Mouse (Mus musculus) heart, postnatal 25 days (tissue): Measurements from ENCODE around the gene Trappc2. TPM values are rescaled to one million over a fixed set of nuclear protein-coding genes. Genes with fewer than 3 reads are reported as not detected.

ENCODE experiments used
- DNase-seq: peaks from one replicate; pipeline ENCODE4 v3.0.0; 2022; ENCODE audit warnings: low spot score
- intact Hi-C: fragments of 180-260 bp; cut with DNase I; formaldehyde crosslinking; loops from one replicate; pipeline ENCODE4 v1.15.1; 2025
- total RNA-seq, 2 experiments: library from RNA; stranded (reverse); gene quantifications; 2 replicates each; pipeline ENCODE4 v1.2.3; 2021

Gene Trappc2
- 10 to 100 TPM; 14.7 to 16.7 TPM for total RNA-seq

DNA sequence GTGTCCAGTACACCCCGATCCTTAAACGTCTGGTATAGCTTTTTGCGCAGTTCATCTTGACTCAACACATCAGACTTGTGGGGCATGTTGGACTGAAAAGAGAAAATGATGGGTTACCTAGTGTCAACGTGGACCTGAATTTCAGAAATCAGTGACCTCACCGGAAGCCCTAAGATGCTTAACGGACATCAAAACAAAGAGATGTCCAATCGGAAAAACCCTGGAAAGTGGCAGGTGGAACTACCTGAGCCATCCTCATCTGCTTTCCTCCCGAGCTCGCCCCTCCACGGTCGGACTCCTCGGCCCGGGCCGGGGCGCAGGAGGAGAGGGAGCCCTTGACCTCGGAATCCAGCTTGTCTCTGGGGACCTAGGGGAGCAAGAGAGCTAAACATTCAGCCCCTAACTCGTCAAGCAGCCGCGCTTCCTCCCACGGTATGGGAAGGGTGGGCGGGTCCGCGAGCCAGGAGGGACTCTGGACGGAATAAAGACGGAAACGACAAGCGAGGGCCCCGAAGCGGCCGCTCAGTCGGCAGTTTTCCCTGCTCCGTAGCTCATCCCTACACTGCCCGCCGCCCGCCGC, at the start of gene Trappc2:
TSS of gene Trappc2 (plus strand) at position 539 of the 580 bp plus-strand sequence.
- DNase-seq: peak; percentile 2
- intact Hi-C loops: loop anchor here (5.0 kb wide), 2 partner anchors 37 to 72 kb away; partner anchors contain the start of gene Rab9

DNA sequence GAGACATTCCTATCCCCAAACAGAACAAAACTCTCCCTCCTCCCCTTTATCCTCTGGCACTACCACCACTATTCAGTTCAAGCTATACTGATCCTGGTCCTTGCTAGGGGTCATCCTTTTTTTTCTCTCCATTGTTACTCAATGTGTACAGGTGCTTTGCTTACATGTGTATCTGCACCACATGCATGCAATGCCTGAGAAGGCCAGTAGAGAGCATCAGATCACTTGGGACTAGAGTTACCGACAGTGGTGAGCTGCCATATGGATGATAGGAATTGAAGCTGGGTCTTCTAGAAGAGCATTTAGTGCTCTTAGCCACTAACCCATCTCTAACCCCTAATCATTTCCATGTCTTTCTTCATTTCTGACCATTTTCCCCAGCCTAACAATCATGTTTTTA, 46.6 kb upstream of the Trappc2 start:
- intact Hi-C loops: no loop called here
- DNase-seq: no peak

DNA sequence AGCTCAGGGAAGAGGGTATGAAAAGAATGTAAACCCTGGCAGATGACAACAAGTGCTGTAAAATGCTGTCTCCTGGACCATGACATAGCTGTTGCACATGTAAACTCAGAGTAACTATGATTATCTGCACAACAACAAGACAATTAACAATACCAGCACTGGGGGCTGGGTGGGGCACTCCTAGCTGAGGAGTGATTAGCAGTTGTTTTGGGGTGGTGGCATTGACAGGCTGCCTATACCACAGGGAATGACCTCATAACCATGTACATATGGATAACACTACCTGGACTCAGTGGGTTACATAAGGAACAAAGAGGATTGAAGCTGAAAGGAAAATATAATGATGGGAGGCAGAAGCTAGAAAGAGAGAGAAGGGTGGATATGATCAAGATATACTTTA, 32.5 kb upstream of the Trappc2 start:
- DNase-seq: no peak
- intact Hi-C loops: no loop called here

DNA sequence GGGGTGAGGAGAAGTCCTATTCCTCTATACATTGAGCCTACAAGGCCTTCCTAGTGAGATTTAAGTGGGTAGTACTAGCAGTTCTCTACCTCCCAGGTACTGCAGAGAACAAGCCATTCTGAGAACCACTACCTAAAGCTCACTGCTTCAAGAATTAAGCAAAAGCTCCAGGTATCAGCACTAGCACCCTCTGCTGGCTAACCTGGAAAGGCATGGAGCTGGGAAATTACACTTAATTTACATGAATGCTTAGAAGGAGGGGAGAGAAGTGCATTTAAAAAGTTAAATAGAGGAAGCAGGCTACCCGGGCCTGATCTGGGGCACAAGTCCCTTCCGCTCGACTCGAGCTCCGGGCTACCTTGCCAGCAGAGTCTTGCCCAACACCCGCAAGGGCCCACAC, 24.2 kb upstream of the Trappc2 start:
- intact Hi-C loops: loop anchor here (10.0 kb wide), 1 partner anchor 819 kb away; no protein-coding TSS in a partner anchor

DNA sequence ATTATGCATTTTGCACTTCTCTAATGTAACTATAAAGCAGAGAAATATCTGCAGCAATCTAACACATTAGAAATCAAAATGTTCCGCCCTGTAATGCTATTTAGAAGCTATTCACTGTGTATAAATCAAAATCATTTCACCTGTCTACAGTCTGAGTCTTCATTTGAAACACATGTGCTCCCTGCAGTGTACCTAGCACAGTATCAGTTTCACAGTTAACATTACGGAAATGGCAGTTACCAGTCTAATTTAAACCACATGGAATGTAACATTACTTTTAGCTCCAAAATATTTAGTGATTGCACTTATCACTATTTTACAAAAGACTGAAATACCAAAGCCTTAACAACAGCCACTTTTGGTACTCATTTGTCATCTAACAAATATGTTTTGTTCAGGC, 5.6 kb upstream of the Trappc2 start:
- DNase-seq: no peak
- intact Hi-C loops: loop anchor here (5.0 kb wide), 1 partner anchor 217 kb away; no protein-coding TSS in a partner anchor

More for the DNA sequence above, 24.2 kb upstream of the Trappc2 start:
- no peak for DNase-seq

DNA sequence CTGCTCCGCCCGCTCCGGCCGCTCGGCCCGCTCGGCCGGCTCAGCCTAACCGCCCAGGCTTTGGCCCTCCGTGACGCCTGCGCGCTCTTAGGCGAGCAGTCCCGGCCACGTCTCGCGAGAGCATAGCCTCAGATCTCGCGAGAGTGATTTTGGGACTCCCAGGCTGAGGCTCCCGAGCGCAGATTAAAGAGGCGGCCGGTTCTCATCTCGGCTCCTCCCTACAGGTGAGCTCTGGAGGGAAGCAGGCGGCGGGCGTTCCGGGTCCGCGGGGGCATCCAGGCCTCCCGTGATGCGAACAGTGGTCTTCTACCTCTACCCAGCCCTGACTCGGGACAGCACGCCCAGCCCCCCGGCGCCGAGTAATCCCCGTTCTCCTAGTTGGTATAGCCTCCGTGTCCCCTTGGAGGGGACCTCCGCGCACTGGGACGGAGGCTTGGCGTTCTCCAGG, 266 bp downstream of the Trappc2 start, which contains the start of gene Ofd1:
TSS of gene Ofd1 (minus strand) at position 89 of the 448 bp plus-strand sequence.
- intact Hi-C loops: loop anchor here (5.0 kb wide), 2 partner anchors 37 to 72 kb away; partner anchors contain the start of gene Rab9

DNA sequence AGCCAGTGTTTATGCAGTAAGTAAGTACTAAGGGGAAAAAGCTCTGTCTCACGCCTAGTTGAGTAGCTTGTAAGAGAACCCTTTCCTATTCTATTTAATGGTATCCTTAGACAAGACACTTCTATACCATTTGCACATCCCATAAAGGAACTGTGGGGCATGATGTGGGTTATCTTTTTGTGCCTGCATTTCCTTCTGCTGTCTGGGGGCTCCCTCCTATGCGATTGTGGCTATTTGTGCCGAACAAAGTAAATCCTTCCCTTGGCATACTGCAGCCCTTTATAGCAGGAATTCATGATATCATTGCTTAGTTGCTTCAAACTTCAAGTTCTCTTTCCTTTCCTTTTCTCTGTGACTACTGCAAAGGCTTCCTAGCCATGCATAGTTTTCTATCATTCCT, 4.2 kb downstream of the Trappc2 start:
- DNase-seq: no peak
- intact Hi-C loops: loop anchor here (5.0 kb wide), 2 partner anchors 33 to 68 kb away; partner anchors contain the start of gene Rab9

More for the DNA sequence above, 266 bp downstream of the Trappc2 start, which contains the start of gene Ofd1:
- peak; percentile 80 for DNase-seq

DNA sequence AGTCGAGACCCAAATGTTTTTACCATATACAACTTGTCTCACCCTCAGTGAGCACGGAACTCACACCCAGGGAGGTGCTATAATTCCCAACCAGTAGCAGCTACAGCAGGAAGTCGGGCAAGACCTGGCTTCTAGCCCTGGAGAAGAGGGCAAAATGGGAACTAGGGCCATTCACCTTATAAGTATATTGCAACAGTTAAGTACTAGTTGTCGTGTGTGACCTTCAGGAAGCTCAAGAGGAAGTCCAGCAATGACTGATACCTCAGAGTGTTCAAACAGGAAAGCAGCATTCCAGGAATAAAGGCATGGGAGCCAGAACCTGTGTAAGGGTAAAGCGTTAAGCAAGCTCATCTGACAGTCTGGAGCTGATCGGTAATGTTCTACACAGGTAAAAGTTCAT, 13.2 kb downstream of the Trappc2 start:
- intact Hi-C loops: no loop called here

DNA sequence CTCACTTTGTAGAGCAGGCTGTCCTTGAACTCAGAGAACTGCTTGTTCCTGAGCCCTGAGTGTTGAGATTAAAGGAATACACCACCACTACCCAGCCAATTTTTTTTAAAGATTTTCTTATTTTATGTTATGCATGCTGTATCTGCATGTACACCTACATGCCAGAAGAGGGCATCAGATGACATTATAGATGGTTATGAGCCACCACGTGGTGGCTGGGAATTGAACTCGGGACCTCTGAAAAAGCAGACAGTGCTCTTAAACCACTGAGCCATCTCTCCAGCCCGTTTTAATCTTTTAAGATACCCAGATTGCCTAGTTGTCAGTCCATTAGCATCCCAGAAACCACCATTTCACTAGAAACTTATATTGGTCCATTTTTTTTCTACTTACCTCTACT, 14.0 kb downstream of the Trappc2 start:
- intact Hi-C loops: no loop called here
- DNase-seq: no peak

More for the DNA sequence above, 13.2 kb downstream of the Trappc2 start:
- no peak for DNase-seq

DNA sequence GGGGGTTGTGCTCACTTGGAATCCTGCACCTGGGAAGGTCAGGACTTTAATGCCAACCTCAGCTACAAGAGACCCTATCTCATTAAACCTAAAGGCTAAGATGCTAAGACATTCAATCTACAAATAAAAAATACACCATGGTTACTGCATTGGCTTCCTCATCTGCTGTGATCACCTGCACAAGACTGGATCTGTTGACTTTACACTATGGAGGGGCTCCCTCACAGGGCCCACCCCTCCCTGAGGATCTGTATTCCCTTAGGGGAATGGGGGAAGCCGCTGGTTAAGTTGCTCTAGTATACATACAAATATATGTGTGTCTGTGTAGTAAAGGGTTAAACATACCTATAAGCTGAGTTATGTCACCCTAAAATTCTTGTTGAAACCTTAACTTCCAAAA, 15.2 kb downstream of the Trappc2 start:
- intact Hi-C loops: no loop called here
- DNase-seq: no peak

DNA sequence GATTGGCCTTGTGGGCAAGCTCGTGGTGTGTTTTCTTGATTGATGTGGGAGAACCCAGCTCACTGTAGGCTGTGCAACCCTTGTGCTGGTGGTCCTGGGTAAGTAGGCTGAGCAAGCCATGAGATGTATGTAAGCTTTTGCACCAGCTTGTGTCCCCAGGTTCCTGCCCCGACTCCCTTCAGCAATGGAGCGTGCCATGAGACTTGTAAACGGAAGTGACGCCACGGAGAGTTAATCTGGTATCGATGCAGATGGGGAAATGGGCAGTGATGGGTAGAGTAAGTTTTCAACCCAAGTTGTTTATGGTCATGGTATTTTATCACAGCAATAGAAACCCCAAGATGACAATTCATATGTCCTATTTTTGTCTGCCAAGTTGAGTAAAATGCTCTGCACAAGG, 27.9 kb downstream of the Trappc2 start:
- DNase-seq: no peak
- intact Hi-C loops: no loop called here

DNA sequence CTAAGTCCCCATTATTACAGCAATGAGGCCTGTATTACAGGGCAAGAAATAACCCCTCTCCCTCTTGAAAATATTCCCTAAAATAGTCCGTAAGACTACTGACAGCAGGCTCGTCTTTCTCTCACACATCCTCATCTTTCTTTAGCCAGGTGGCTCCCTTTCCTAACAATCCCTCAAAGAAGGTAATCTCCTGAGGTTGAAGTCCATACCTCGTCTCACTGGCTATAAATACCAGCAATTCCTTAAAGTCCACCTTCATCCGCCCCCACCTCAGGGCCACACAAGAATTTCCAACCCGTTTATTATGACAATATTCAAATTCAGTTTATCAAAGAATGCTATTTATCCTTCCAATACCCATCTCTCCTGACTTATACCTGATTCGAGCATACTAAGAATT, 32.2 kb downstream of the Trappc2 start:
- DNase-seq: no peak
- intact Hi-C loops: no loop called here

DNA sequence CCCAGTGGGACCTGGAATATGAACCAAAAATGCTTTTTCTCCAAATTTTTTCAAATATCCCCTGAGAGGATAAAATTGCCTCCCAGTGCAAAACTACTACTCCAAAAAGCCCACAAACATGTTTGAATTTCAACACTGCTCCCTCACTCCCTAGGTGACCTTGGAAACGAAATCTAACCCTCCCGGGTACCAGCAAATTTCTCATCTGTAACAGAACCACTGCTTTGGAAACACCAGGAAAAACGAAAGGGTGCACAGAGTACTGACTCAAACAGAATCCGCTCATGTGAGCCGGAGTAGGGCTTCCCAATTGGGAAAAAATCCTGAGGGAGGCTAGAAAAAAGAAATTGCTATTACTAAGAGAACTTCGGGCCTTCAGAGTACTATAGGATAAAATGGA, 37.0 kb downstream of the Trappc2 start:
- DNase-seq: no peak
- intact Hi-C loops: loop anchor here (5.0 kb wide), 2 partner anchors 35 to 40 kb away; partner anchors contain the start of genes Ofd1, Tceanc and Trappc2

DNA sequence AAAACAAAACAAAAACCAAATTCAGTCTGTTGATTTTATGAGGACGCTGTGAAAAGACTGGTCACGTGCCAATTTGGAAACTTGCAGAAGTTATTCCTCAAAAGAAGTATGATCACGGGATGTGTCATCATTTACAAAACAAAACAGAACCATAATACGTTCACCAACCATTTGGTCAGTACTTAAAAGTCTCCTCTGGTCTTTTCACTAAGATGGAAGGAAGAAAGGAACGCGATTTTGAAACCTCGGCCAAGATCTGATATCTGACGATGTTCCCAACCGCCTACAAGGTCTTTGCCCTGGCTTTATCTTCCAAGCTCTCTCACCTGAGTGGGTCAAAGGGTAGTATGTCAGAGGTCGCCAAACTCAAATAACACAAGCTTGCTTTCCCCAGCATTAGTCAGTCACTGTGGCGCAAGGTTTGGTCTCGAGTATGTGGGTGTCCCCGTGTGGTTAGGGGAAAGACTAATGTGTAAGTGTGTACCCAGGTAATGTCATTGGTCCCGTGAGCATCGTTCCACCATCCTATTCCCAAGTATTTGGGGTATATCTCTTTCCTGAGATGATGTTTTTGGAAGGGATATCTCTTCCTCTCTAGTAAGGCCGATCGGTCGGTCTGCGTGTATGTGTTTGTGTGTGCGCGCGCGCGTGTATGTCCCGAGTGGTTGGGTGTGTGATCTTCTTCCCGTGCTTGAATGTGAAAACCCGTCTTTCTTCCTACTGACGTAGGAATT, 38.4 kb downstream of the Trappc2 start:
- no peak for DNase-seq
- intact Hi-C loops: loop anchor here (5.0 kb wide), 2 partner anchors 36 to 39 kb away; partner anchors contain the start of genes Ofd1, Tceanc and Trappc2

DNA sequence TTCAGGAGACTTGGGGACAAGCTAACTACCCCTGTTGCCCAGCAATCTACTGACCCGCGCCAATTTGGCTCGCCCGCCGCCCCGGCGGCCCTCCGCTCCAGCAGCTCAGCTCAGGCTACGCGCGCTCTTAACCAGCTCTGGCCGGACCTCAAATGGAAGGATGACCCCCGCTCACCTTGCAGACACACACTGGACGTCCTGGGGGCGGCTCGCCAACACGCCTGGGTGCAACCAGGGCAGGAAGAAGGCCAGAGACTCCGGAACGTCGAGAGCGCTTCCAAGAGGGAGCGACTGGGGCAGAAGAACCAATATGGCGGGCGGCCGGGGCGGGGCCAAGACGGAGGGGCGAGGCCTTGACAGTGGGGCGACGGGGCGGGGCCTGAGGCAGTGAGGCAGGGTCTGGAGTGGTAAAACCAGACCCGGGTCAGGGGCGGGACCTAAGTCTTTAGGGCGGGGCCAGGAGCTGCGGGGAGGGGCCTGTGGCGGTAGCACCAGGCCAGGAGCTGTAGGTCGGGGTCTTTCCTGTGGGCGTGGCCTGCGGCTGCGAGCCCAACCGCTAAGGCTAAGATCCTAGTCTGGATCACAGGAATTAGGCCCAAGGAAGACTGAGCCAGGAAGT, 39.1 kb downstream of the Trappc2 start, which contains the start of gene Rab9:
TSS of gene Rab9 (minus strand) at position 503 of the 619 bp plus-strand sequence.
- intact Hi-C loops: loop anchor here (5.0 kb wide), 2 partner anchors 37 to 38 kb away; partner anchors contain the start of genes Ofd1, Tceanc and Trappc2
- peak; percentile 82 for DNase-seq

DNA sequence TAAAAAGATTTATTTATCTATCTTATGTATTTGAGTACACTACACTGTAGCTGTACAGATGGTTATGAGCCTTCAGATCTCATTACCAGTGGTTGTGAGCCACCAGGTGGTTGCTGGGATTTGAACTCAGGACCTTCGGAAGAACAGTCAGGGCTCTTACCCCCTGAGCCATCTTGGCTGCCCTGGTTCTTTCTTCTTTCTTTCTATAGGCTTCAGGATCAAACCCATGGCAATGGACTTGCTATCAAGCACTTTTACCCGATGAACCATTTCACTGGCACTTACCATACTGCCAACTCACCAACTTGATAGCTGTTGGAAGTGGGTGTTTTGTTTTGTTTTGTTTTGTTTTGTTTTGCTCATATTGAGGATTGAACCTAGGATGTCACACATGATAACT, 54.7 kb downstream of the Trappc2 start:
- intact Hi-C loops: no loop called here
- no peak for DNase-seq

DNA sequence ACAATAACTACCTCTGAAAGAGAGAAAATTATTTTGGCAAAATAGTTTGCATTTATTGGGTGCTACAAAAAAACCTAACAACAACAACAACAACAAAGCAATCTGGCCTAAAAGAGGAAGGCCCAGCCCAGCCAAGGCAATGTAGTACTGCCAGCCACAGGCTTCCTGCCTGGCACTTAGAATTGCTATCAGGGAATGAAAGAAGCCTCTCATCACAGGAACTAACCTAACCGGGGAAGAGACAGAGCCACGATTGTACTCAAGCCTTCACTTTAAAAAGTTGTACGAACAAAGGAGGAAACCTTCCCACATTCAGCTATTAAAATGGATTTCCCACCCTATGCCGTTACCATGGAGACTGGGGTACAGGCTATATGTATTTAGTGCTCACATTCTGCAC, 57.4 kb downstream of the Trappc2 start:
- intact Hi-C loops: no loop called here
- no peak for DNase-seq

DNA sequence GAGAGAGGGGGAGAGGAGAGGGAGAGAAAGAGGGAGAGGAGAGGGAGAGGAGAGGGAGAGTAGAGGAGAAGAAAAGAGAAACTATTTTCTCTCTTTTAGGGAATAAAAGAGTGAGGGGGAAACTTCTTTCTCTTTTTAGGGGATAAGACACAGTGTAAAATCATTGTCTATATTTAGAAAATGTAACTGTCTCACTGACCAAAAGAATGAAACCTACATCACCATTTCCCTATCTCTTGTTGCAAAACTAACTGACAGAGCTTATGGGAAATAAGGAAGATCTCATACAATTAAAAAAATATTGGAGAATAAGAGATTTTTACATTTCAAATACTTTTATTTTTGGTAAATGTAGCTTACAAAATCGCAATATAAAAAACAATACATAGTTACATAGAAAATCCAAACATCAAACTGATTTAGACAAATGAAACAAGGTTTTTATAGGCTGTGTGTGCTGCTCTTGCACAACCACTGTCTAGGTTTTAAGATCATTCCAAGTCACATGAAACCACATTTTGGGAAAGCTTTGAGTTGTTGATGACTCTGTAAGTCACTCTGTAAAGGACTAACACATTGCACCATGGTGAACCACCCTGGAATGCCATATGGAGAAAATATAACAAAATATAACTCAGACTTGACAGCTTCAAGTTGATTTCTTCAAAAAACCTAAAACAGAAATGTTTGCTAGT, 59.3 kb downstream of the Trappc2 start:
- no peak for DNase-seq
- intact Hi-C loops: no loop called here
